Mouse (Mus musculus) lung, adult 2 months (tissue): Measurements from ENCODE around the gene Ppfia1.

Source experiments
- CTCF ChIP-seq: fragments of 200-500 bp; IDR thresholded peaks from 2 replicates; pipeline ENCODE4 v1.5.1; 2011; ENCODE audit warnings: mild to moderate bottlenecking, low read length, control low read depth; ENCODE audit not compliant: insufficient read depth
- POLR2A ChIP-seq: fragments of 200-500 bp; IDR thresholded peaks from 2 replicates; pipeline ENCODE4 v1.6.1; 2011; ENCODE audit warnings: low read depth, mild to moderate bottlenecking, control low read depth, low read length, borderline replicate concordance; ENCODE audit errors: extremely low read depth

GRCm38 (mm10) chr7:144516711-144517110, 36.8 kb downstream of the Ppfia1 start:
- TF ChIP-seq CTCF (no peak), POLR2A (no peak)
